Mouse (Mus musculus) lung, embryonic 15.5 days (tissue): ENCODE measurements around the gene Olfr220. TPM values are rescaled to one million over a fixed set of nuclear protein-coding genes. Genes with fewer than 3 reads are reported as not detected.

ENCODE experiments used
- ATAC-seq: fragments of 200-750 bp; cut with Nextera tagmentation; 2 replicates; pipeline ENCODE4 v1.8.0; 2017; ENCODE audit warnings: moderate number of reproducible peaks, borderline replicate concordance; ENCODE audit not compliant: low FRiP score, low TSS enrichment; ENCODE audit errors: extremely low read depth
- H3K27ac ChIP-seq: fragments of 300-500 bp; sonication (generic); 2 replicates; pipeline ENCODE4 v1.5.1; 2015; ENCODE audit warnings: moderate library complexity, mild to moderate bottlenecking, inconsistent platforms
- H3K27me3 ChIP-seq: fragments of 300-500 bp; sonication (generic); 2 replicates; pipeline ENCODE4 v1.6.1; 2015; ENCODE audit warnings: inconsistent platforms
- H3K36me3 ChIP-seq: fragments of 300-500 bp; sonication (generic); 2 replicates; pipeline ENCODE4 v1.6.1; 2015; ENCODE audit warnings: inconsistent platforms
- H3K4me1 ChIP-seq: fragments of 300-500 bp; sonication (generic); 2 replicates; pipeline ENCODE4 v1.6.1; 2015; ENCODE audit warnings: inconsistent platforms
- H3K4me2 ChIP-seq: fragments of 300-500 bp; sonication (generic); 2 replicates; pipeline ENCODE4 v1.6.1; 2015; ENCODE audit warnings: inconsistent platforms, mild to moderate bottlenecking, moderate library complexity
- H3K4me3 ChIP-seq: fragments of 300-500 bp; sonication (generic); 2 replicates; pipeline ENCODE4 v1.5.1; 2015; ENCODE audit warnings: mild to moderate bottlenecking, inconsistent platforms
- H3K9ac ChIP-seq: fragments of 300-500 bp; sonication (generic); 2 replicates; pipeline ENCODE4 v1.6.1; 2015; ENCODE audit warnings: inconsistent platforms
- H3K9me3 ChIP-seq: fragments of 300-500 bp; sonication (generic); 2 replicates; pipeline ENCODE4 v1.6.1; 2016; ENCODE audit warnings: inconsistent platforms
- WGBS: fragments of 180-500 bp; shearing (Covaris S2); methylation state at CpG from one replicate; pipeline ENCODE4 v1.1.7; 2015; 5-methylcytosine and 5-hydroxymethylcytosine counted together
- polyA plus RNA-seq: library from polyadenylated mRNA; unstranded; fragments of >200 nt; fragmentation: Nextera tagmentation; extraction: Ambion mirVana; gene quantifications from 2 replicates; pipeline ENCODE4 v1.2.1, GENCODE M21; 2015

Olfr220 gene
- polyA plus RNA-seq, 1 experiment from 2014 or later = not detected

- H3K4me3 ChIP-seq = no peak overlapping the region
Observed at GRCm38 (mm10) chr1:174500064-174500463, 58.2 kb downstream of the Olfr220 start.

More at GRCm38 (mm10) chr1:174500064-174500463, 58.2 kb downstream of the Olfr220 start:
- ATAC-seq = no peak
- H3K9me3 ChIP-seq = no peaks in the 10 kb centered on the region
- H3K27me3 ChIP-seq = peaks cover 23% of the 10 kb centered on the region
- no peak overlapping the region for H3K9ac ChIP-seq
- H3K4me1 ChIP-seq = peaks cover 20% of the 10 kb centered on the region
- WGBS = 43% methylated on average over 4 of the region's 4 CpGs
- no peaks in the 10 kb centered on the region for H3K36me3 ChIP-seq
- H3K4me2 ChIP-seq = no peak overlapping the region
- H3K27ac ChIP-seq = no peak overlapping the region

Other genes with a start within 250 kb of the Olfr220 start
- gene Olfr419, start 190.0 kb upstream of the Olfr220 start, polyA plus RNA-seq = not detected in 2 replicates
- gene Mptx1, start 111.6 kb upstream of the Olfr220 start, polyA plus RNA-seq = not detected in 2 replicates
- not detected in 2 replicates for gene Olfr417, start 77.0 kb upstream of the Olfr220 start, polyA plus RNA-seq
- not detected in 2 replicates for gene Olfr248, start 51.0 kb upstream of the Olfr220 start, polyA plus RNA-seq
- gene Olfr414, start 18.0 kb upstream of the Olfr220 start, polyA plus RNA-seq = not detected in 2 replicates
- gene Fmn2, start 59.7 kb downstream of the Olfr220 start, polyA plus RNA-seq = 0.28 and 0.45 TPM in 2 replicates